Mouse (Mus musculus): ENCODE data around the gene Ptpn22.

GRCm38 (mm10) chr3:103857036-103857805, 2.4 kb upstream of the Ptpn22 start:
- TF ChIP-seq TAL1 (IDR thresholded peaks at IDR 0.05; ENCODE audit: low read length) (no peak), GATA1 (IDR thresholded peaks at IDR 0.05; ENCODE audit: low read length) (no peak)
